Mouse (Mus musculus): ENCODE measurements around the gene Tinf2.

DNA sequence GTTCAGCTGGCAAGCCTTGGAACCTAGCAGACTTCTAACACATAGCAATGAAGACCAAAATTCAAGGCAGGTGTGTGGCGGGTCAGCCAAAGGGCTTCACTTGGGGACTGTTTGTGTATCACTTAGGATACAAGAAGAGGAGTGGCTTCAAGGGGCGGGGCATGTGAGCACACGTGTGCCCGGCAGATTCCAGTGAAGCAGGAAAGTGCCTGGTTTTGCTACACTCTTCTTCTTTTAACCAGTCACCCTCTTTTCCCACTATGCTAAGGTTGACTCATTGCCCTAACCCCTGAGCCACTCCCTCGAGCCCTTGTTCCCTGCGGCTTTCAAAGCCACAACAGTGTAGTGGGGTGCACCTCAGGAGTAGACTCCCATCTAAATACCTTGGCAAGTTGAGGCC, 33.3 kb upstream of the Tinf2 start:
- no peak for TF ChIP-seq CTCF (IDR thresholded peaks at IDR 0.05; ENCODE audit: insufficient read depth, low read depth, low read length)
- TF ChIP-seq POLR2A (IDR thresholded peaks at IDR 0.05; ENCODE audit: insufficient read depth, low read depth, low read length): no peak

Measured in olfactory bulb, adult 2 months (tissue).